In the genomic region with DNA sequence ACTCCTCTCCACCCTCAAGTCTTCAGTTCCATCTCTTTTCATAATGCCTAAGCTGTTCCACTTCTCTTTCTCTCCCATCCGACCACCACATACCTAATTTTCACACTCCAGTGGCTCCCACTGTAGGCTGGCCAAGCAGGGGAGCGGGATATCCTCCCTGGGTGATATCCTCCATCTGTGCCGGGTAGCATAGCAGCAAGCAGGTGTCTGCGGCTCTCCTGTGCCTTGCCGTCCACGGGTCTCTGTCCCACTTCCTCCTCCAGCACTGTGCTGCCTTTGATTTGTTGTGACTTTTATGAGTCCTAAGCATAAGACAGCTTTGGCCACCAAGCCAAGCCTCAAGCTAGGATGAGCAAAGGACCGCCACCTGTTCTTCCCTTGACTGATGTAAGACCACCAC, we compare ENCODE assay signal across 20 mouse cellular contexts.
"Had no signal": no experiment of that assay in that cellular context is flagged by ENCODE, and none has a peak within 500 bp of the region (broad histone marks: within the 10 kb centered on the region; RNA-seq: fewer than 3 reads in every experiment).

No protein-coding gene starts in this region.

- H3K36me3 ChIP-seq: heart, embryonic 13.5 days; heart, embryonic 15.5 days; hindbrain, embryonic 13.5 days; hindbrain, embryonic 15.5 days; limb, embryonic 10.5 days; limb, embryonic 12.5 days had no signal

- DNase-seq: gastrocnemius, postnatal 14 days; gastrocnemius, postnatal 36 days; heart, adult 11 months; heart, adult 2 months; heart, postnatal 14 days; heart, postnatal 36 days; kidney, adult 11 months; kidney, adult 8-10 months; kidney, postnatal 14 days; kidney, postnatal 36 days; liver had no signal

- H3K4me1 ChIP-seq: hindbrain, embryonic 13.5 days; hindbrain, embryonic 15.5 days; limb, embryonic 10.5 days had no signal

- H3K27me3 ChIP-seq: heart, embryonic 13.5 days; heart, embryonic 15.5 days; hindbrain, embryonic 13.5 days; hindbrain, embryonic 15.5 days had no signal

- H3K27ac ChIP-seq: heart, adult 2 months; heart, embryonic 13.5 days; heart, embryonic 15.5 days; hindbrain, embryonic 13.5 days; hindbrain, embryonic 15.5 days; hindbrain, postnatal 0 days; kidney, postnatal 0 days; left cerebral cortex, adult 2 months; limb, embryonic 10.5 days; limb, embryonic 12.5 days had no signal

- H3K4me3 ChIP-seq: heart, adult 2 months; heart, embryonic 13.5 days; heart, embryonic 15.5 days; hindbrain, embryonic 13.5 days; hindbrain, embryonic 15.5 days; left cerebral cortex, adult 2 months; limb, embryonic 10.5 days; limb, embryonic 12.5 days had no signal
